Mouse (Mus musculus) CD4-positive helper T cell, adult 2 months (primary cell): ENCODE measurements around the gene Cd4.

Experiments used
- DNase-seq: peaks from one replicate; pipeline ENCODE4 v3.0.0-alpha.2; 2012; ENCODE audit warnings: low read depth, missing footprints, low spot score

The Cd4 gene

GRCm38 (mm10) chr6:124814858-124815774 is 72.9 kb downstream of the Cd4 start:
- DNase-seq, result no peak
